Mouse (Mus musculus): ENCODE data around the gene Uox.

The Uox gene

GRCm38 (mm10) chr3:146583908-146584307, 13.7 kb downstream of the Uox start:
- no peak for DNase-seq (ENCODE audit: low spot score)

GRCm38 (mm10) chr3:146586616-146587015, 16.4 kb downstream of the Uox start:
- DNase-seq (ENCODE audit: low spot score) = no peak

- no peak for DNase-seq (ENCODE audit: low spot score)
Observed at GRCm38 (mm10) chr3:146589523-146589922, 19.3 kb downstream of the Uox start.

- DNase-seq (ENCODE audit: low spot score) = no peak
Observed at GRCm38 (mm10) chr3:146591159-146591558, 20.9 kb downstream of the Uox start.

GRCm38 (mm10) chr3:146591601-146592000, 21.4 kb downstream of the Uox start:
- no peak for DNase-seq (ENCODE audit: low spot score)

GRCm38 (mm10) chr3:146595440-146595839, 25.2 kb downstream of the Uox start:
- DNase-seq (ENCODE audit: low spot score) = no peak

- no peak for DNase-seq (ENCODE audit: low spot score)
Observed at GRCm38 (mm10) chr3:146596387-146596786, 26.2 kb downstream of the Uox start.

- no peak for DNase-seq (ENCODE audit: low spot score)
Observed at GRCm38 (mm10) chr3:146596864-146597263, 26.6 kb downstream of the Uox start.

- no peak for DNase-seq (ENCODE audit: low spot score)
Observed at GRCm38 (mm10) chr3:146598411-146598810, 28.2 kb downstream of the Uox start.

- no peak for DNase-seq (ENCODE audit: low spot score)
Observed at GRCm38 (mm10) chr3:146599198-146599900, 29.1 kb downstream of the Uox start.

GRCm38 (mm10) chr3:146601205-146601604, 31.0 kb downstream of the Uox start:
- no peak for DNase-seq (ENCODE audit: low spot score)

GRCm38 (mm10) chr3:146602531-146602930, 32.3 kb downstream of the Uox start:
- no peak for DNase-seq (ENCODE audit: low spot score)

- no peak for DNase-seq (ENCODE audit: low spot score)
Observed at GRCm38 (mm10) chr3:146604647-146605046, 34.4 kb downstream of the Uox start.

GRCm38 (mm10) chr3:146607368-146607767, 37.1 kb downstream of the Uox start:
- DNase-seq (ENCODE audit: low spot score) = no peak

- DNase-seq (ENCODE audit: low spot score) = no peak
Observed at GRCm38 (mm10) chr3:146610322-146610721, 40.1 kb downstream of the Uox start.

GRCm38 (mm10) chr3:146611261-146611660, 41.0 kb downstream of the Uox start:
- no peak for DNase-seq (ENCODE audit: low spot score)

- DNase-seq (ENCODE audit: low spot score) = peak; percentile 10
Observed at GRCm38 (mm10) chr3:146611821-146612220, 41.6 kb downstream of the Uox start.

GRCm38 (mm10) chr3:146615496-146615895, 45.3 kb downstream of the Uox start, which contains the start of gene Dnase2b:
Dnase2b (minus strand) TSS chr3:146615596.
- DNase-seq (ENCODE audit: low spot score) = no peak

GRCm38 (mm10) chr3:146616533-146617283, 46.5 kb downstream of the Uox start:
- no peak for DNase-seq (ENCODE audit: low spot score)

GRCm38 (mm10) chr3:146617946-146618345, 47.7 kb downstream of the Uox start:
- DNase-seq (ENCODE audit: low spot score) = no peak

GRCm38 (mm10) chr3:146618357-146618756, 48.1 kb downstream of the Uox start:
- DNase-seq (ENCODE audit: low spot score) = no peak

- no peak for DNase-seq (ENCODE audit: low spot score)
Observed at GRCm38 (mm10) chr3:146620101-146620500, 49.9 kb downstream of the Uox start.

GRCm38 (mm10) chr3:146620555-146621249, 50.5 kb downstream of the Uox start:
- no peak for DNase-seq (ENCODE audit: low spot score)
